Mouse (Mus musculus) hindbrain, embryonic 14.5 days (tissue): Measurements from ENCODE around the gene Stox2. TPM values are rescaled to one million over a fixed set of nuclear protein-coding genes. Genes with fewer than 3 reads are reported as not detected.

Source experiments
- ATAC-seq: fragments of 200-750 bp; cut with Nextera tagmentation; 2 replicates; pipeline ENCODE4 v1.8.0; 2017; ENCODE audit warnings: moderate number of reproducible peaks, mild to moderate bottlenecking, moderate TSS enrichment, moderate library complexity; ENCODE audit not compliant: low FRiP score
- DNase-seq: peaks from one replicate; pipeline ENCODE4 v3.0.0-alpha.2; 2015; ENCODE audit warnings: low spot score
- H3K27ac ChIP-seq: fragments of 300-500 bp; sonication (generic); 2 replicates; pipeline ENCODE4 v1.5.1; 2014; ENCODE audit warnings: mild to moderate bottlenecking, moderate library complexity
- H3K27me3 ChIP-seq: fragments of 300-500 bp; sonication (generic); 2 replicates; pipeline ENCODE4 v1.6.1; 2014; ENCODE audit warnings: mild to moderate bottlenecking, low read length, mixed read lengths; ENCODE audit not compliant: control insufficient read depth, insufficient read depth
- H3K36me3 ChIP-seq: fragments of 300-500 bp; sonication (generic); replicated peaks from 2 replicates; pipeline ENCODE4 v1.6.1; 2014; ENCODE audit not compliant: control insufficient read depth, insufficient read depth
- H3K4me1 ChIP-seq: fragments of 300-500 bp; sonication (generic); replicated peaks from 2 replicates; pipeline ENCODE4 v1.6.1; 2014; ENCODE audit warnings: antibody characterized with exemption, low read length, mixed read lengths; ENCODE audit not compliant: control insufficient read depth, insufficient read depth
- H3K4me2 ChIP-seq: fragments of 300-500 bp; sonication (generic); replicated peaks from 2 replicates; pipeline ENCODE4 v1.6.1; 2014; ENCODE audit warnings: mild to moderate bottlenecking, moderate library complexity
- H3K4me3 ChIP-seq: fragments of 300-500 bp; sonication (generic); replicated peaks from 2 replicates; pipeline ENCODE4 v1.5.1; 2014; ENCODE audit warnings: mild to moderate bottlenecking, low read length
- H3K9ac ChIP-seq: fragments of 300-500 bp; sonication (generic); 2 replicates; pipeline ENCODE4 v1.6.1; 2014
- H3K9me3 ChIP-seq: fragments of 300-500 bp; sonication (generic); 2 replicates; pipeline ENCODE4 v1.6.1; 2016; ENCODE audit warnings: low read length; ENCODE audit not compliant: control insufficient read depth
- WGBS: fragments of 180-500 bp; shearing (Covaris S2); extraction: QIAGEN DNeasy Blood & Tissue Kit; methylation state at CpG from one replicate; pipeline ENCODE4 v1.1.7; 2014; 5-methylcytosine and 5-hydroxymethylcytosine counted together
- polyA plus RNA-seq: library from polyadenylated mRNA; unstranded; fragments of >200 nt; fragmentation: Nextera tagmentation; extraction: Ambion mirVana; gene quantifications from 2 replicates; pipeline ENCODE4 v1.2.1, GENCODE M21; 2014

Stox2 gene
- polyA plus RNA-seq, 1 experiment from 2014 or later, result 39.9 TPM

GRCm38 (mm10) chr8:47334223-47334757, 111.9 kb downstream of the Stox2 start:
- 38% methylated on average over 9 of the region's 9 CpGs for WGBS
- peak overlapping the region; percentile 57 for H3K4me2 ChIP-seq
- H3K9ac ChIP-seq, result peak overlapping the region; percentile 67
- H3K4me3 ChIP-seq, result peak overlapping the region; percentile 34
- H3K36me3 ChIP-seq, result no peaks in the 10 kb centered on the region
- no peaks in the 10 kb centered on the region for H3K27me3 ChIP-seq
- ATAC-seq (peak; percentile 99), DNase-seq (peak; percentile 81)
- H3K27ac ChIP-seq, result peak overlapping the region; percentile 99
- H3K9me3 ChIP-seq, result no peaks in the 10 kb centered on the region
- peaks cover 12% of the 10 kb centered on the region for H3K4me1 ChIP-seq

GRCm38 (mm10) chr8:47332941-47333340, 113.2 kb downstream of the Stox2 start:
- Histone ChIP-seq H3K4me2 (peak overlapping the region; percentile 57; the same call in 1 of the 2 replicates), H3K9me3 (no peaks in the 10 kb centered on the region), H3K4me3 (no peak overlapping the region), H3K4me1 (peaks cover 12% of the 10 kb centered on the region), H3K9ac (no peak overlapping the region), H3K27ac (no peak overlapping the region), H3K27me3 (no peaks in the 10 kb centered on the region), H3K36me3 (no peaks in the 10 kb centered on the region)
- ATAC-seq (no peak), DNase-seq (no peak)
- 76% methylated on average over 1 of the region's 1 CpGs for WGBS

- 92% methylated on average over 5 of the region's 5 CpGs for WGBS
- no peaks in the 10 kb centered on the region for H3K27me3 ChIP-seq
- no peaks in the 10 kb centered on the region for H3K36me3 ChIP-seq
- H3K4me1 ChIP-seq, result peaks cover 12% of the 10 kb centered on the region
- no peak overlapping the region for H3K27ac ChIP-seq
- H3K4me3 ChIP-seq, result no peak overlapping the region
- no peak for ATAC-seq
- H3K9ac ChIP-seq, result no peak overlapping the region
- no peak for DNase-seq
- no peaks in the 10 kb centered on the region for H3K9me3 ChIP-seq
- H3K4me2 ChIP-seq, result no peak overlapping the region
Observed at GRCm38 (mm10) chr8:47330982-47331381, 115.2 kb downstream of the Stox2 start.

- Histone ChIP-seq H3K9me3 (no peaks in the 10 kb centered on the region), H3K27ac (no peak overlapping the region), H3K4me2 (no peak overlapping the region), H3K36me3 (no peaks in the 10 kb centered on the region), H3K4me3 (no peak overlapping the region), H3K9ac (no peak overlapping the region), H3K27me3 (no peaks in the 10 kb centered on the region), H3K4me1 (no peaks in the 10 kb centered on the region)
- ATAC-seq (no peak), DNase-seq (no peak)
- 91% methylated on average over 8 of the region's 8 CpGs for WGBS
Observed at GRCm38 (mm10) chr8:47326348-47326747, 119.8 kb downstream of the Stox2 start.

GRCm38 (mm10) chr8:47324117-47324820, 121.9 kb downstream of the Stox2 start:
- ATAC-seq (peak; percentile 51; the same call in 1 of the 2 replicates), DNase-seq (no peak)
- H3K9me3 ChIP-seq, result no peaks in the 10 kb centered on the region
- peak overlapping the region; percentile 25; the same call in 1 of the 2 replicates for H3K4me2 ChIP-seq
- H3K4me3 ChIP-seq, result no peak overlapping the region
- H3K9ac ChIP-seq, result no peak overlapping the region
- 30% methylated on average over 16 of the region's 16 CpGs for WGBS
- H3K27me3 ChIP-seq, result no peaks in the 10 kb centered on the region
- H3K4me1 ChIP-seq, result no peaks in the 10 kb centered on the region
- no peaks in the 10 kb centered on the region for H3K36me3 ChIP-seq
- no peak overlapping the region for H3K27ac ChIP-seq

- no peaks in the 10 kb centered on the region for H3K9me3 ChIP-seq
- DNase-seq (no peak), ATAC-seq (no peak)
- WGBS, result 29% methylated on average over 5 of the region's 5 CpGs
- H3K27me3 ChIP-seq, result no peaks in the 10 kb centered on the region
- H3K27ac ChIP-seq, result no peak overlapping the region
- H3K4me3 ChIP-seq, result no peak overlapping the region
- H3K9ac ChIP-seq, result no peak overlapping the region
- H3K4me2 ChIP-seq, result no peak overlapping the region
- H3K36me3 ChIP-seq, result no peaks in the 10 kb centered on the region
- H3K4me1 ChIP-seq, result no peaks in the 10 kb centered on the region
Observed at GRCm38 (mm10) chr8:47321282-47321681, 124.9 kb downstream of the Stox2 start.

GRCm38 (mm10) chr8:47320707-47321106, 125.5 kb downstream of the Stox2 start:
- WGBS, result 18% methylated on average over 2 of the region's 2 CpGs

GRCm38 (mm10) chr8:47318468-47318867, 127.7 kb downstream of the Stox2 start:
- DNase-seq (no peak), ATAC-seq (no peak)
- H3K9ac ChIP-seq, result no peak overlapping the region
- no peaks in the 10 kb centered on the region for H3K9me3 ChIP-seq
- no peaks in the 10 kb centered on the region for H3K36me3 ChIP-seq
- H3K27me3 ChIP-seq, result no peaks in the 10 kb centered on the region
- 72% methylated on average over 3 of the region's 3 CpGs for WGBS
- H3K27ac ChIP-seq, result no peak overlapping the region
- H3K4me1 ChIP-seq, result no peaks in the 10 kb centered on the region
- no peak overlapping the region for H3K4me2 ChIP-seq
- H3K4me3 ChIP-seq, result no peak overlapping the region

More at GRCm38 (mm10) chr8:47320707-47321106, 125.5 kb downstream of the Stox2 start:
- no peak for ATAC-seq
- H3K4me2 ChIP-seq, result no peak overlapping the region
- H3K27ac ChIP-seq, result no peak overlapping the region
- H3K36me3 ChIP-seq, result no peaks in the 10 kb centered on the region
- no peak for DNase-seq
- H3K4me3 ChIP-seq, result no peak overlapping the region
- no peaks in the 10 kb centered on the region for H3K9me3 ChIP-seq
- H3K27me3 ChIP-seq, result no peaks in the 10 kb centered on the region
- no peak overlapping the region for H3K9ac ChIP-seq
- no peaks in the 10 kb centered on the region for H3K4me1 ChIP-seq

- ATAC-seq, result no peak
- no peak overlapping the region for H3K27ac ChIP-seq
- H3K4me3 ChIP-seq, result no peak overlapping the region
- DNase-seq, result no peak
- 90% methylated on average over 6 of the region's 6 CpGs for WGBS
- H3K4me1 ChIP-seq, result no peaks in the 10 kb centered on the region
- H3K9ac ChIP-seq, result no peak overlapping the region
- no peak overlapping the region for H3K4me2 ChIP-seq
- no peaks in the 10 kb centered on the region for H3K36me3 ChIP-seq
- H3K27me3 ChIP-seq, result no peaks in the 10 kb centered on the region
- H3K9me3 ChIP-seq, result no peaks in the 10 kb centered on the region
Observed at GRCm38 (mm10) chr8:47308176-47308575, 138.0 kb downstream of the Stox2 start.
